Mouse (Mus musculus) right cerebral cortex, postnatal 36 days (tissue): ENCODE measurements around the gene Syne4.
A peak's percentile ranks its signal among the peaks of the same experiment; 100 is the strongest.

Experiments used
- DNase-seq, 2 experiments: peaks; one replicate each; pipeline ENCODE4 v3.0.0; 2022; ENCODE audit warnings: low spot score in 2 of 2, mixed read lengths in 1 of 2

The Syne4 gene

GRCm38 (mm10) chr7:30328379-30328778 lies 13.8 kb downstream of the Syne4 start:
- no peak for DNase-seq

- DNase-seq, result peak; percentile 90 to 95
Observed at GRCm38 (mm10) chr7:30331887-30332286, 17.3 kb downstream of the Syne4 start.

GRCm38 (mm10) chr7:30332622-30333259 lies 18.1 kb downstream of the Syne4 start:
- no peak for DNase-seq

- peak; percentile 75 to 81 for DNase-seq
Observed at GRCm38 (mm10) chr7:30333436-30333835, 18.8 kb downstream of the Syne4 start.

GRCm38 (mm10) chr7:30334563-30334962 lies 20.0 kb downstream of the Syne4 start:
- no peak for DNase-seq

GRCm38 (mm10) chr7:30335688-30336087 lies 21.1 kb downstream of the Syne4 start:
- DNase-seq, result no peak

- DNase-seq, result peak; percentile 77 to 85
Observed at GRCm38 (mm10) chr7:30336384-30336783, 21.8 kb downstream of the Syne4 start.

GRCm38 (mm10) chr7:30339432-30340109 lies 25.0 kb downstream of the Syne4 start:
- DNase-seq, result no peak

- DNase-seq, result no peak
Observed at GRCm38 (mm10) chr7:30346635-30347379, 32.2 kb downstream of the Syne4 start.

GRCm38 (mm10) chr7:30347828-30348227 lies 33.2 kb downstream of the Syne4 start:
- peak; percentile 83 to 85 for DNase-seq

GRCm38 (mm10) chr7:30353279-30353822 lies 38.7 kb downstream of the Syne4 start:
- no peak for DNase-seq

- no peak for DNase-seq
Observed at GRCm38 (mm10) chr7:30354059-30354458, 39.5 kb downstream of the Syne4 start.

- DNase-seq, result no peak
Observed at GRCm38 (mm10) chr7:30358378-30359186, 44.0 kb downstream of the Syne4 start.

GRCm38 (mm10) chr7:30359276-30359865 lies 44.8 kb downstream of the Syne4 start:
- no peak for DNase-seq

GRCm38 (mm10) chr7:30360028-30360427 lies 45.4 kb downstream of the Syne4 start:
- DNase-seq, result no peak

GRCm38 (mm10) chr7:30362652-30363343 lies 48.2 kb downstream of the Syne4 start, which contains the start of gene Lrfn3:
TSS of gene Lrfn3 (minus strand) at chr7:30362772.
- DNase-seq, result peak; percentile 52 to 64

GRCm38 (mm10) chr7:30363344-30363738 lies 48.7 kb downstream of the Syne4 start:
- DNase-seq, result no peak

- DNase-seq, result no peak
Observed at GRCm38 (mm10) chr7:30367466-30367865, 52.9 kb downstream of the Syne4 start.
